Mouse (Mus musculus) frontal cortex, postnatal 14 days (tissue): ENCODE data around the gene Prr7.
"Not testable (repeated sequence)": the region's sequence is repeated elsewhere in the genome, so short reads cannot be mapped to it uniquely, and the experiment has no call there.

Experiments used
- DNase-seq, 2 experiments: peaks; one replicate each; pipeline ENCODE4 v3.0.0; 2022; ENCODE audit warnings: low spot score in 2 of 2

Gene Prr7

DNA sequence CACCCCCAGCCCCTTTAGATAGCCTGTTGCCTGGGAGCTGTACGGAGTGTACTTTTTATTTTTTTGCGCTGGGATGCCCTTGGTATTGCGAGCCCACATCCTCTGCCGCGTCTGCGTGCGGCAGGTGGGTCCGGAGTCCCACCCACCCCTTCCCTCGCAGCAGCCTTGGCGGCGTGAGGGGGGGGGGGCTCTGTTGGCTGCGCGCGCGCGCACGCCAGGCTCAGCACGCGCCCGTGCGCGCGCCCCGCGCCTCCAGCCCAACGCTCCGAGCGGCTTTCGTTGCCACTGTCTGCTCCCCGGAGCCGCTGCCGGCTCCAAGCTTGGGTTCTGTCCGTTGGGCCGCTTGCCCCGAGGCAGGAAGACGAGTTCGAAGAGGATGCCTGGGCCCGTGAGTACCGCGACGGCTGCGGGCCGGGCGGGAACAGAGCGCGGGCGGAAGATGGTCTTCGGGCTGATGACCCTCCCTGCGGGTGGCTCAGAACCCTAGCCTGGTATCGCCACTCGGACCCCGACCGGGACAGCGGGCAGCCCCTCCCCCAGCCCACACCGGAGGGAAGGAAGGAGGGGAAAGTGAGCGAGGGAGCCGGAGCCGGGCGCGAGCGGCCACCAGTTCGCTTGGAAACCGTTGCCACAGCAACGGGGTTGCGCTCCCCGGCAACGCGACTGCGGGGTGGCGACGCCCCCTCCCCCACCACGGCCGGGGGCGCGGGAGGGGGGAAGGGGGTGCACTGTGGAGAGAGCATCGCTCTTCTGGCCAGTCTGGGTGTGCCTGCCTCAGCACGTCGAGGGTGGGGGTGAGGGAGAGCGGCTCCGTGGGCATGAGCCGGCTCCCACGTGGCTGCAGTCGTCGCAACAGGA lies at the start of gene Prr7:
TSS of gene Prr7 (plus strand) at position 241 of the 858 bp plus-strand sequence.
- peak in 1 of 2 experiments; percentile 67 for DNase-seq

DNA sequence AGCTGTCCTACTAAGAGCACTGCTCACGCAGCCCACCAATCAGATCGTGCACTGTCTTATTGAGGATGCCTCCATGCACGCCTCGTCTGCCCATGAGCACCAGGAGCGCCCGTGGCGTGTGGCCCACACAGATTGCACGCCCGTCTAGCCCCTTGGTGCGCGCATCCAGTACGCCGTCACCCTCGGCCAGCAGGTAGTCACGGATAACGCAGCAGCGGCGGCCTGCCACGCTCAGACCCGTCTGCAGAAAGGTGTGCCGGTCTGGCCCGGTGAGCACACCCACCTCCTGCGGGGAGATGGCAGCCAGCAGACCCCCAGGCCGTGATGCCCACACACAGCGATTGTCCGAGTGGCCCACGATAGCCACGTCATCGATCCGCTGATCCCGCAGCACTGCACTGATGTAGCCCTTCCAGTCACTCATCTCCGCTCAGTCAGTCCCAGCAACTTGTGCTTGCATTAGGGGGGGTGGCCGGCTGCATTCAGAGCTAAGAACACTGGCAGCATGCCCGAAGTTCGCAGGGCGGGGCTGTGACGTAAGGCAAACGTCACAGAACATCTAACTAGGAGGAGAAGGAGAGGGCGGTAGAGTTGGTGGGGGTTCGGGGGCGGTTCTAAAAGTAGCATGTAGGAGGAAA lies 49.2 kb upstream of the Prr7 start, which contains the start of gene Pfn3:
TSS of gene Pfn3 (minus strand) at position 490 of the 638 bp plus-strand sequence.
- peak; percentile 67 to 68 for DNase-seq

DNA sequence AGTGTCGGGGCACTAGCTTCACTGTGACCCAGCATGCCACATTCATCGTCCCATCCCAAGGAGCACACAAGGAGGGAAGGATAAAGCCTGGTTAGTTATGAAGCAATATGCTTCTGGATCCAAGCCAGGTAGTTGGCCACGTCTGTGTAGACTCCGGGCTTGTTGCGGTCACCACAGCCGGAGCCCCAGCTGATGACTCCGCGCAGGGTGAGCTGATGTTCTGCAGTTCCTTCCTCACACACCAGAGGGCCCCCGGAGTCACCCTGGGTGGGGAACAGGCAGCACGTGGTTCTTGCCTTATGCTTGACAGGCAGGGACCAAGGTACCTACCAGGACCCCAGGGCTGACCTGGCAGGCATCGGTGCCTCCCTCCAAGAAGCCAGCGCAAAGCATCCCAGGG lies 46.1 kb upstream of the Prr7 start:
- peak; percentile 72 to 84 for DNase-seq

DNA sequence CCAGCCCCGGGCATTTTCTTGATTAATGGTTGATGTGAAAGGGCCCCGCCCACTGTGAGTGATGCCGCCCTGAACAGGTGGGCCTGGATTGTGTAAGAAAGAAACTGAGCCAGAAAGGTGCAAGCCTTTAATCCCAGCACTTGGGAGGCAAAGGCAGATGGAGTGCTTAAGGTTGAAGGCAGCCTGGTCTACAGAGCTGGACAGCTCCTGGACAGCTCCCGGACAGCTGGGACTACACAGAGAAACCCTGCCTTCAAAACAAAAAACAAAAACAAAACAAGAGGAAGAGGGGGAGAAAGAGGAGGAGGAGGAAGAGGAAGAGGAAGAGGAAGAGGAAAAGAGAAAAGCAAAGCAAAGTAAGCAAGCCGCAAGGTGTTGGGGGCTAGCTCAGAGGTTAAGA lies 44.9 kb upstream of the Prr7 start:
- no peak for DNase-seq

DNA sequence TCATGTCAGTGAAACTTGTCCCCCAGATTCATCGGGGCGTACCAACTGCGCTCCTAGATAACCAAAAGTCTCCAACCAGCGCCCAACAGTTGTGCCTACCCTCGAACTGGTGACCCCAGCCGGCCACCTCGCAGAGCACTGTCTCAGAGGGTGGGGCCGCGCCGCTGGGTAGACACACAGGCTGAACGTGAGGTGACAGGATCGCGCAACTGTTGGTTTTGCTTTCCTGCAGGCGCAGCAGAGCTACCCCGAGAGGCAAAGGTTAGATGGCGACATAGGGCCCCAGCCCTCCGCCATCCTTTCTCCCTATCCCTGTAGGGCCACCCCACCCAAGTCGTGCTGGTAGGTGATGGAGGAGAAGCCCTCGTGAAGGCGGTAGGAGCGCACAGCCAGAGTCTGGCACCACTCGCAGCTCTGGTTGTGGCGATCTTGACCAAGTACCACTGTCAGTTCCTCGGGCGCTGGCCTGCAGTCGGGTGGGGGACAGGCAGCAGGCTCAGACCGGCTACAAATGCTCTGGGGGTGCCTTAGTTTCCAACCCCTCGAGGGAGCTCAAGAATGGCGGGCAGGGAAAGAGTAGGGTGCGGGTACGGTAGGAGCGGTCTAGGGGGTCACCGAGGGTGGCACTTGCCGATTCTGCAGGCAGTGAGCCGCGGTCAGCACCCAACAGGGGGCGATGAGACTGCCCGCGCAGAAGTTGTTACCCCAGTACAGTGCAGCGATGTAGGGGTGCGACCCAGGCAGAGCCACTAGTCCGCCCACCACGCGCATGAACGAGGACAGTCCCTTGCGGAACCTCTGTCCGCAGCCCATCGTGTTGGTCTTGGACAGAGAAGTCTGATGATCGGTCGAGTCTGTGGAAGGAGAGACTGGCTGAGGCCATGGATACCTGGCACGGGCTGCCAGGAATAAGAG lies 43.8 kb upstream of the Prr7 start:
- DNase-seq: no peak

DNA sequence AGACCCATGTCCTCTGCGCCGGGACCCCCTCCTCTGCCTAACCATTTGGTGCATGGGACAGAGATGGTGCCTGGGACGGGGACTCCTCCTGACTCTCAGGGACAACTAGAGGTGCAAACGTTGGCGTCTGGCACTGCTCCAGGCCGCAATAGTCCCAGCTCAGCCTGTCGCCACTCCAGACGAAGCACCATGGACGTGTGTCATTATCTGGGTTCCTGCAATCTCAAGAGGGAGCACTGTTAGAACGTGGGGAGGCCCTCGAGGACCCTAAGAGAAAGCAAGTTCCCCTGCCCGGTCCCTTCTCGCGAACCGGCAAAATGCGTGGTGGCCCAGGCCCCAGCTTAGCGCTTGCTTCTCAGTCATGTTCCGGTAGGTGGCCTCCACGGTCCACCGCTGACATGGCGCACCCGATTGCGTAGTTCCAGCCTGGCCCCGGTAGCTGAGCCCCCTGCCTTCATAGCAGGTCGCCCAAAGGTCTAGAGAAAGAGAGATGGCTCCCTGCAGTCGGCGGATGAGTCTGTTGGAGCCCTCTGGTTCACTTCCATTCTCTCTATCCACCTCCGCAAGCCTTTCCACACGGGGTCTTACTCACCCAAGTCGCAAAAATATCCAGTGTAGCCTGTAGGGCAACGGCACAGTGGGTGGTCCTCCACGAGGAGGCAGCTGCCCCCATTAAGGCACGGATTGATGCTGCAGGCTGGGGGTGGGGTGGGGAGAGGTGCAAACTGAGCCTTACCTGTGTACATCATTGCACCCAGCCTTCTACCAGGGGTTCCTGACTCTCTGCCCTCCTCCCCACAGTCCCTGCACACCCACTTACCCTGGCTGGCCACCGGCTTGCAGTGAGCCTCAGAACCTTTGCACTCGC lies 42.9 kb upstream of the Prr7 start:
- peak in 1 of 2 experiments; percentile 64 for DNase-seq

DNA sequence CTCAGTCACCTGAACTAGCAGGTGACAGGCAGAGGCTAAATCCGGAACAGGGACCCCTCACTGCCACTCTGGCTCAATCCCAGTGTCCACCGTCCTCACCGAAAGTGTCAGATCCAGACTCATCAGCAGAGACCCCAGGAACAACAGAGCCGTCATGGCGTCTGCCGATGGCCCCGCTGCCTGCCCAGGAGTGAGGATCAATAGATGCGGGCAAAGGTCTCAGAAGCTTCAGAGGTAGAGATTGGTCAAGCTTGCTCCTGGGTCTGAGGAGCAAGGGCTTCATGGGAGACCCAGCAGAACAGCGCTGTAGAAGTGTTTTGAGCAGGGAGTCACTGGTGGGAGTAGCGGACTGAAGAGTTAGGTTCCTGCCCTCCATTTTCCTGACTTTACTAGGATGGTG lies 37.5 kb upstream of the Prr7 start, which contains the start of gene F12:
TSS of gene F12 (minus strand) at position 181 of the 400 bp plus-strand sequence.
- no peak for DNase-seq

DNA sequence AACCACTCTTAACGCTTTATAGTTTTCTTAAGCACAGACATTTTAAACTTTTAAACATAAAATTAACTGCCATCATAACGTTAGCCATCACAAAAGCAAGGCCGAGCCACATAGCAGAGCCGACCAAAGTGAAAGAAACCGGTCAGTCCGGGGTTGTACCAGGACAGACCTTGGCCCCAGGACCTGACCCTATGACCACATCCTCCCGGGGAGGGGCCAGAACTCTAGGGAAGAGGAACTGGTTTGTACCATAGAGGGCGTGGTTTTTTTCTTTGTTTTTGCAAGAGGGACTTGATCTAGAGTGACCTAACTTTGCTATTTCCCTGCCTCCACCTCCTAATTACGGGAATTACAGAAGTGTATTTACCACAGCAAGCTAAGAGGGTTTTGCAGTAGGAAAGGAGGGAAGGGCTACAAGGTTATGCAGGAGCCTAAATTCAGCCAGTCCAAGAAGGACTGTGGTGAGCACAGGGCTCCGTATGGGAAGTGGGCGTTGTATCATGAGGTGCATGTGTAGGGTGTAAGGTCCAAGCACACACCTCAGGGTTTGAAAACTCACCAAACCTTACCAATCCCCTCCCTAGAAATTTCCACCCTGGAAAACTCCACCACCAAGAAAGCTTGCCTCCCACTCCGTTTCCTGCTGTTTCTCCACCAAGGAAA lies 34.7 kb upstream of the Prr7 start:
- no peak for DNase-seq

DNA sequence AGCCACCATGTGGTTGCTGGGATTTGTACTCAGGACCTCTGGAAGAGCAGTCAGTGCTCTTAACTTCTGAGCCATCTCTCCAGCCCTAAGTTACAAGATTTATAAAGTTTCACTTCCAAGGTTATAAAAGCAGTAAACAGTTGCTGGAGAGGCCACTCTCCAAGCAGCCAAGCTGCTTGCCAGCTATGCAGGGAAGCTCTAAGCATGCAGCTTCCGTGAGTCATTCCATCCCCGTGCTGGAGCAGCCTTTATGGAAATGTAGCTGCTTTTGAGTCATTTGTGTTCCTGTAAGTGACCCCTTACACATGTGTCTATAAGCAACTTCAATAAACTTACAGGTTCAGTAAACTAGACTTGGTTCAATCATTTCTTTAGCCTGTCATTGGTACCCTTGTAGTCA lies 33.5 kb upstream of the Prr7 start:
- no peak for DNase-seq

DNA sequence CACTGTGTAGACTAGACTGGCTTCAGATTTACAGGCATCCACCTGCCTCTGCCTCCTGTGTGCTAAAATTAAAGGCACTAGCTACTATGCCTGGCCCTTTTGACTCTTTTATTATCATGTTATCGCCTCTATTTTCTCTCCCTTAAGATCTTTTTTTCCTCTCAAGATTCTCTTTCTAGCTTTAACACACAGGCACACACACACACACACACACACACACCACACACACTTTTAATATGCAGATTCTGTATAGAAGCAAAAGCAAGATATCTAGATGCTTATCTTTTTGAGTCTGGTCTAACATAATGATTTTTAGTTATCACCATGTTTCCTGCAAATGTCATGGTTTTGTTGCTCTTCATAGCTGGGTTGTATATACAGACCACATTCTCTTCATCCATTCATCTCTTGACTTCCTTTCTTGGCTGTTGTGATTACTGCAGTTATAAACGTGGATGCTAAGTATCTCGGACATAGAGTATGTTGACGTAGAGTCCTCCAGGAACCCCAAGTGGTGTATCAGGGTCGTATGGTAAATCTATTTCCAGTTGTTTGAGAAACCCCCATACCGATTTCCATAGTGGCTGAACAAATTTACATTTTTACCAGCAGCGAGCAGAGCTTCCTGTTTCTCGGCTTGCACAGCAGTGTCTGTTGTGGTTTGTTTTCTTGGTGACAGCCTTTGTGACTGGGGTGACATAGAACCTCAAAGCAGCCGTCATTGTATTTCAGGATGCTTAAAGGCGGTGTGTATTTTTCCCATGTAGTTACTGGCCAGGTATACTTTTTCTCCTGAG lies 32.0 kb upstream of the Prr7 start:
- DNase-seq: no peak

DNA sequence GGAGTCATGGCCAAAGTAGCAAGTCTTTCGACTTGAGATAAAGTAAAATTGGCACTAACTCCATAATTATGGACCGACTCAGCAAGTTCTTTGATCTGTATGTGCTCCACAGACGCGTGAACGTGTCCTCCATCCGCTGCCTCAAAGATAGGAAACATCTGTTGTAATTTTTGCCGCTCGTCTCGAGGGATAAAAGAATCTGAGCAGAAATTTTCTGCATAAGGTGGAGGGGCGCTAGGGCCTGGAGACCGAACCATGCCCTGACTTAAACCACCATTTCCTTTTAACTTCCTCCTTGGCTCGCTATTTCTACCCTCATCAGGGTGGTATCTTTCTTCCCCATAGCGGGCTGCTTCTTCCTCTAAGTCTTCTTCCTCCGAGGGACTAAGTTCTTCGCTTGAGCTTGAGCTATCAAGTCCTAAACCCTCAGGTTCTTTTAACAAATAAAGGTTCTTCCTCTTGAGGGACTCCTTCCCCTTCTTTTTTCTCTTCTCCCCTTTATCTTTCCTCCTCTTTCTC lies 26.9 kb upstream of the Prr7 start:
- not testable (repeated sequence) for DNase-seq

DNA sequence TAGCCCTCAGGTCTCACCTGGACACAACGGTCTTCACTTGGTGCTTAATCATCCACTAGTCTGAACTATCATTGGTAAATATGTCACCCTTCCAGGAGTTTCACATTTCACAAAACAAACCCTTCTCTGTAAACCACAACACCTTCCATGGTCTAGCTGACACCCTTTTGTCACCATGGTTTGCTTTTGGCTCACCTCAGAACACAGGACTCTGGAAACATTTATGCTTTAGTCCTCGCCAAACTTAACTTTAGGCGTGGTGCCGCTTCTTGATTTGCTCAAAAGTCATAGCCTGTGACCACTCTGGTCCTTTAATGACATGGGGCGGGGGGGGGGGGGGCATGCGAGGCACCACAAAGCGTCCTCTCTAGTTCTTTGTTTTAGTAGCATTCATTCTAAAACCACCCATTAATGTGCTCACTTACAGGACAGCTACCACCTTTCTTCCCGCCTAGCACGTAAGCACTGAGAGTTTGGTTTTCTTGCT lies 20.2 kb upstream of the Prr7 start:
- DNase-seq: no peak

DNA sequence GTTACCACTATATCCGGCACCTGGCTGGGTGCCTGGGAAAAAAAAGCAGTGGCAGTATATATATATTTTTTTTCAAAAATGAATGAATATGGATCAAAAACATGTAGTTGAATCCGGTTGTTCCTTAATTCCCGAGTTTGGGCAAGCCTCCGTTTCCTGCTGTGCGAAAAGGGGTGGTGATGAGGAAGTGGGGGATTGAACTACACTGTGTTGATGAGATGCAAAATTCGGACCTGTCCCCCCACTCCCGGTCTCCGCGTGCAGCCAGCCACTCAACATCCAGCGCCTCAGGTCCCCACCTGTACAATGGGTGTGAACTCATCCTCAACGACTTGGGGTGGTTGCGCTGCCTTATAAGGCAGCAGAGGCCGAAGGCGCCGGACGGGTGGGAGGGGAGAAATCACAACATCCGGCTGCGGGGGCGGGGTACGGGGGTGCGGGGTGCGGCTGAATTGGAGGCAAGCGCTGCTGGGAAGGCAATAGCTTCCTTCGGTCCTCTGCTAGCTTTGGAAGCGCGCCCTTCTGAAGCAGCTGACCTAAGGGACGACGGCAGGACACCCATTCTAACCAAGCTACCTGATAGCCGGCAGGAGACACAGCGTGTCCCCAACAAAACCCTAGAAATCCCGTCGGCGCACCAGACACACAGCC lies 19.7 kb upstream of the Prr7 start:
- DNase-seq: peak in 1 of 2 experiments; percentile 48

DNA sequence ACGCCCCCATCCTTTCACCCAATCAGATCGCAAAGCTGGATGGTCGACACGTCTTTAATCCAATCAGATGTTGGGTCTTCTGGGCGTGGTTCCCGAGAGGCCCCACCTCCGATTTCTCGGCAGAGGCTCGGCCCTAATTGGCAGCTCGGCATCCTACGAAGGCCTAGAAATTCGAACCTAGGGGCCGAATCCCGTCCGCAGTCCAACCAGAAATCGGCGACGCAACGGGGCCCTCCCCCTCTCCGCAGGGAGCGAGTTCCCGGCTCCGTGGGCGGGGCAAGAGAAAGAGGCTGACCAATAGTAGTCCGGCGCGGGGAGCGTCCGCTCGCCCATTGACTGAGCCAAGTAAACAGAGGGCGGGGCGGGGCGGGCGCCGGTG lies 19.1 kb upstream of the Prr7 start, which contains the start of gene Grk6:
TSS of gene Grk6 (plus strand) at position 136 of the 379 bp plus-strand sequence.
- peak; percentile 100 for DNase-seq

DNA sequence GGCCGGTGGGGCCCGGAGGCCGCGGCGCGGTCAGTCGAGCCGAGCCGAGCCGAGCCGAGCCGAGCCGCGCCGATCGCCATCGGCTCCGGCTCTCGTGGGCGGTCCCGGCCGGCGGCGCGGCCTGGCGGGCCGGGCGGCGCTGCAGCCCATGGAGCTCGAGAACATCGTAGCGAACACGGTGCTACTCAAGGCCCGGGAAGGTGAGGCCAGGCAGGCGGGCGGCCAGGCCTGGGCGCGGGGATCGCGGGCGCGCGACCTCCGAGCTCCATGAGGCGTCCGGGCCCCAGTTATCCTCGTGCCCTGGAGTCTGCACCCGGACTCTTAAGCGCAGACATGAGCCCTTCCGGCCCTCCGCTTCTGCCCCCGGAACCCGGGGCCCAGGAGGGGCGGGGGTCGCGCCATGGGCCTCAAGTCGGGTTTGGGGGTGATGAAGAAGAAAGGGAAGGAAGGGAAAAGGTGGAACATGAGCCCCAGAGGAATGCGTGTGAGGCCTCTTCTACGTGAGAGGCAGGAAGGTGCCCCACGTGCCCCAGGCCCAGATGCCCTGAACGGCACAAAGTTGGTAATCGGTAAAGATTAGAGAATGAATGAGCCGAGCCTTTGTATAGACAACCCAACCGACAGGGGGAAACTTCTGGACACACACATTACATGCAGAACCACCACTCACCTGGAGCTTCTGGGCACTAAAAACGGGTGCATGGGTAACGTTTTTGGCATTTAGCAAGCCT lies 18.5 kb upstream of the Prr7 start:
- DNase-seq: no peak

DNA sequence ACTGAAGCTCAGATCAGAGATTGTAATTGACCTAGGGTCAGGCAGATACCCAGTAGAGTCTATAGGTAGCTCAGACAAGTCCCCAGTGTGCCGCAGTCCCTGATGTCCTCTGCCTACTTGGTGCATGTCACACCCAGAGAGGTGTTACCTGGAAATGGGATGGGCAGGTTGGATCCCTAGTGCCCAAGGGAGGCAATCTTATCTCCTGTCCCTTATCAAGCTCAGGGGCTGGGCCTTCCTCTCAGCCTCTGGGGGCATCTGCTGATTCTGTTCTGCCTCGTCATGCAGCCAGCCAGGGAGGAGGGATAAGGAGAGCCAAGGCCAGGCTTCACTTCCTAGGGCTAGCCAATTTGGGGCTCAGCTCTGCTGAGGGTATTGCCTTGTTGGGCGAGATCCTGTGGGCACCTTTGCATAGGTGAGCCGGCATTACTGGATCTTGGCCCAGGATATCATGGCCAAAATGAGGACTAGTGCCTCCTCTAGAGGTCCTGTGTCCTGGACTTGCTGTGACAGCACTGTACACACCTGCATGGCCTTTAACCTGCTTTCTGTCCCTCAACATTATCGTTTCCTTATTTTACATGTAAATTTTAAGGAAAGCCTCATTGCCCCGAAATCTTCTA lies 17.5 kb upstream of the Prr7 start:
- DNase-seq: no peak

DNA sequence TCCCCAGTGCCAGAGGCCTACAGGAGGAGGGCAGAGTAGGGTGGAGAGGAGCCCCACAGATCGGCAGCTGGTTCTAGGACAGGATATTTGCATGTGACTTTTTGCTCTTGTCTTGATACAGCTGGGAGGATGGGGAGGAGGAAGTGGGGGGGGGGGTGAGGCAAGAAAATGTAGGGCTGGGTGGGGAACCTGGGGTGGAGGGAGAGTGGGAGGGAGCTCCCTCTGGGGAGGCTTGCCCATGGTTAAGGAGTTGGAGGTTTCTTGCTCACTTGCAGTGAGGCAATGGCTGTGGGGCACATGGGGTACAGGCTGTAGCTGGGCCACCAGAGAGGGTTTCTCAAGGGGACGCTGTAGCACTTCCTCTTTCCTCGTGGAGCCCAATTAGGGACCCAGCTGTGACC lies 16.5 kb upstream of the Prr7 start:
- no peak for DNase-seq
